Comparison of ENCODE assay signal across 12 mouse cellular contexts in genomic region chr1:162242980-162243650, GRCm38 (mm10).
DNase-seq lines count a peak whose midpoint lies in the region; ATAC-seq and TF ChIP-seq lines count a peak whose summit lies in the region.
"Had no signal": no experiment of that assay in that cellular context is flagged by ENCODE, and none has a peak within 500 bp of the region (broad histone marks: within the 10 kb centered on the region; RNA-seq: fewer than 3 reads in every experiment).

No protein-coding gene starts in this region.

- WGBS in lung, embryonic 14.5 days, result 33% methylated on average over 7 of the region's 7 CpGs
- WGBS in embryonic facial prominence, embryonic 12.5 days, result 48% methylated on average over 7 of the region's 7 CpGs
- 20% methylated on average over 7 of the region's 7 CpGs for WGBS in limb, embryonic 14.5 days

- H3K9me3 ChIP-seq in lung, embryonic 14.5 days (ENCODE audit: low read depth, low read length), result no peaks in the 10 kb centered on the region
- H3K9me3 ChIP-seq in embryonic facial prominence, embryonic 12.5 days, result no peaks in the 10 kb centered on the region
- no peaks in the 10 kb centered on the region for H3K9me3 ChIP-seq in limb, embryonic 14.5 days (ENCODE audit: control insufficient read depth, low read length)
- H3K9me3 ChIP-seq: G1E; neural tube, embryonic 13.5 days had no signal

- no peak overlapping the region for H3K4me3 ChIP-seq in lung, embryonic 14.5 days (ENCODE audit: low read depth, low read length)
- H3K4me3 ChIP-seq in embryonic facial prominence, embryonic 12.5 days, result no peak overlapping the region
- H3K4me3 ChIP-seq in limb, embryonic 14.5 days (replicated peaks; ENCODE audit: low read length), result no peak overlapping the region
- H3K4me3 ChIP-seq: neural tube, embryonic 13.5 days had no signal

- no peak for TF ChIP-seq CTCF in lung, embryonic 14.5 days (IDR thresholded peaks at IDR 0.05; ENCODE audit: low read depth)

- peak; percentile 85 for ATAC-seq in lung, embryonic 14.5 days (ENCODE audit: insufficient read depth)
- ATAC-seq in embryonic facial prominence, embryonic 12.5 days (ENCODE audit: insufficient number of reproducible peaks, insufficient read depth, low FRiP score, low TSS enrichment), result peak; percentile 76; the same call in 1 of the 2 replicates
- ATAC-seq in limb, embryonic 14.5 days (ENCODE audit: low FRiP score, low read depth), result peak; percentile 63

- H3K27me3 ChIP-seq in lung, embryonic 14.5 days (ENCODE audit: insufficient read depth, low read length), result no peaks in the 10 kb centered on the region
- no peaks in the 10 kb centered on the region for H3K27me3 ChIP-seq in embryonic facial prominence, embryonic 12.5 days
- no peaks in the 10 kb centered on the region for H3K27me3 ChIP-seq in limb, embryonic 14.5 days (ENCODE audit: control insufficient read depth, insufficient read depth, low read length)
- H3K27me3 ChIP-seq: neural tube, embryonic 13.5 days had no signal

- peaks cover 6% of the 10 kb centered on the region; the same call in 1 of the 2 replicates for H3K4me1 ChIP-seq in lung, embryonic 14.5 days (ENCODE audit: insufficient read depth)
- peaks cover 28% of the 10 kb centered on the region for H3K4me1 ChIP-seq in embryonic facial prominence, embryonic 12.5 days
- H3K4me1 ChIP-seq in limb, embryonic 14.5 days (ENCODE audit: control insufficient read depth, insufficient read depth, low read length), result peaks cover 31% of the 10 kb centered on the region
- H3K4me1 ChIP-seq: neural tube, embryonic 13.5 days had no signal

- no peak overlapping the region for H3K4me2 ChIP-seq in lung, embryonic 14.5 days
- no peak overlapping the region for H3K4me2 ChIP-seq in embryonic facial prominence, embryonic 12.5 days (replicated peaks)
- no peak overlapping the region; the same call in 1 of the 2 replicates for H3K4me2 ChIP-seq in limb, embryonic 14.5 days (replicated peaks; ENCODE audit: low read depth, low read length, severe bottlenecking)
- H3K4me2 ChIP-seq: hindbrain, embryonic 14.5 days; neural tube, embryonic 13.5 days had no signal

- H3K36me3 ChIP-seq in lung, embryonic 14.5 days (ENCODE audit: insufficient read depth), result no peaks in the 10 kb centered on the region
- H3K36me3 ChIP-seq in embryonic facial prominence, embryonic 12.5 days, result no peaks in the 10 kb centered on the region
- no peaks in the 10 kb centered on the region for H3K36me3 ChIP-seq in limb, embryonic 14.5 days (ENCODE audit: control insufficient read depth, insufficient read depth, low read length)
- H3K36me3 ChIP-seq: G1E; neural tube, embryonic 13.5 days had no signal

- H3K9ac ChIP-seq in lung, embryonic 14.5 days, result no peak overlapping the region
- H3K9ac ChIP-seq in embryonic facial prominence, embryonic 12.5 days, result no peak overlapping the region
- H3K9ac ChIP-seq in limb, embryonic 14.5 days (ENCODE audit: low read depth, low read length, severe bottlenecking), result no peak overlapping the region
- H3K9ac ChIP-seq: hindbrain, embryonic 14.5 days; neural tube, embryonic 13.5 days had no signal

- DNase-seq in embryo, embryonic 11 days, result peak; percentile 43
- DNase-seq in embryo, embryonic 10 days (ENCODE audit: low spot score), result no peak
- peak; percentile 53 for DNase-seq in lung, embryonic 14.5 days
- no peak for DNase-seq in lung, postnatal 4 days
- peak; percentile 40 for DNase-seq in limb, embryonic 14.5 days (ENCODE audit: low spot score)
- DNase-seq in cerebellum, postnatal 25 days, result no peak
- DNase-seq in cerebellum, postnatal 36 days, result no peak
- DNase-seq: right cerebral cortex, postnatal 14 days had no signal

- H3K27ac ChIP-seq in lung, embryonic 14.5 days (ENCODE audit: low read depth), result peak overlapping the region; percentile 1; the same call in 1 of the 2 replicates
- peak overlapping the region; percentile 73 for H3K27ac ChIP-seq in embryonic facial prominence, embryonic 12.5 days
- peak overlapping the region; percentile 69 for H3K27ac ChIP-seq in limb, embryonic 14.5 days (replicated peaks; ENCODE audit: low read depth, low read length)
- H3K27ac ChIP-seq: hindbrain, embryonic 14.5 days; neural tube, embryonic 13.5 days had no signal

- TF ChIP-seq POLR2A in limb, embryonic 14.5 days (IDR thresholded peaks at IDR 0.05; ENCODE audit: borderline replicate concordance, extremely low read depth, insufficient read depth, insufficient read length), result no peak

Comparison
In these comparisons a context has a peak if more than half of its experiments do, and no peak if none do; other contexts are left out.
1. DNase-seq: peak in embryo, embryonic 11 days (single experiment), lung, embryonic 14.5 days (single experiment) and limb, embryonic 14.5 days (single experiment); none in embryo, embryonic 10 days (single experiment), lung, postnatal 4 days (0 of 2), cerebellum, postnatal 25 days (0 of 2) and cerebellum, postnatal 36 days (0 of 2).
2. H3K27ac ChIP-seq: peak in every context shown above with its lines; median percentile 73 in embryonic facial prominence, embryonic 12.5 days; 69 in limb, embryonic 14.5 days; 1 in lung, embryonic 14.5 days.
3. Peak in every context shown above with its lines, with median percentiles within 50 percentile points of each other: ATAC-seq.